Mouse (Mus musculus): ENCODE results near the gene Myo1b. TPM values are rescaled to one million over a fixed set of nuclear protein-coding genes. Genes with fewer than 3 reads are reported as not detected.

The Myo1b gene
- polyA plus RNA-seq, 1 experiment from 2014 or later = 142 TPM

GRCm38 (mm10) chr1:51845264-51846036 is 70.4 kb downstream of the Myo1b start:
- H3K4me1 ChIP-seq (replicated peaks) = peaks cover 9% of the 10 kb centered on the region; the same call in 1 of the 2 replicates
- no peaks in the 10 kb centered on the region for H3K9me3 ChIP-seq
- no peak overlapping the region for H3K27ac ChIP-seq
- no peaks in the 10 kb centered on the region for H3K27me3 ChIP-seq
- no peak overlapping the region for H3K9ac ChIP-seq (replicated peaks)
- H3K4me3 ChIP-seq (replicated peaks) = no peak overlapping the region
- no peak overlapping the region for H3K4me2 ChIP-seq
- H3K36me3 ChIP-seq = no peaks in the 10 kb centered on the region
- WGBS = 82% methylated on average over 2 of the region's 2 CpGs
- no peak for ATAC-seq (ENCODE audit: insufficient number of reproducible peaks, insufficient read depth, low FRiP score, low TSS enrichment, low read depth)

DNA sequence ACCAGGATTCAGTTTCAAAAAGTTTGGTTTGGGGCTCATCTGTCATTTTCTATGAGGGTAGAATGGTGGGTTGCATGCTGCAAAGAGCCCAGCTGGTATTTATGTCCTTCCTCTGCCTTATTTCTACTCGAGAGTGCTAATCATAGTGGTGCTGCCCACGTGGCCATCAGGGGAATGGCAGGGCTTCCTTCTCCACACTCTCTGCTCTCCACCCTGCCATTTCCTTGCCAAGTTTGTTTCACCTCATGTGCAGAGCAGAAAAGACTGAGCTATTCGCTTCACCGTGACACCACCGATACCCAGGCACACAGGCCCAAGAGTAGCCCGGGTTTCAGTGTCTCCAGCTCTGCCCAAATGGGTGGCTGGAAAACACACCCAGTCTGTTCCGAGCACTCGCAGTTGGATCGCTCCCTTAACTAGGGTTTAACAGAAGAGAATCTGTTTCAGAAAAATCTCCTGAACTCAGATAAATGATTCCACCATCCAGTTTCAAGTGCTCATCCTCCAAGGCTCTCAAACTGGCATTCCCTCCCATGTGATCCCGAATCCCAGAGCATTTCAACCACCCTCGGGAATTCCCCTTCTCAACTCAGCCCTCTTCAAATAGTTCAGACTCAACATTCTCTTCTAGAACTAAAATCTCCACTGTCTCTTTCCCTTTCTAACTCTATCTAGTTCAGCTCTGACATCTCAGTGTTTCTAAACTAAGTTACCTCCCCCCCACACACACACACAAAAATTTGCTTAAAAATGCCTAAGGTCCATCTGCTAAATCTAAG is 77.8 kb downstream of the Myo1b start:
- Histone ChIP-seq H3K4me1 (replicated peaks) (peaks cover 34% of the 10 kb centered on the region), H3K4me3 (replicated peaks) (no peak overlapping the region), H3K27ac (peak overlapping the region; percentile 18; the same call in 1 of the 2 replicates), H3K27me3 (no peaks in the 10 kb centered on the region), H3K4me2 (no peak overlapping the region), H3K9ac (replicated peaks) (no peak overlapping the region), H3K9me3 (no peaks in the 10 kb centered on the region), H3K36me3 (peaks cover 18% of the 10 kb centered on the region)
- 72% methylated on average over 11 of the region's 11 CpGs for WGBS
- ATAC-seq (ENCODE audit: insufficient number of reproducible peaks, insufficient read depth, low FRiP score, low TSS enrichment, low read depth) = no peak

GRCm38 (mm10) chr1:51837311-51837710 is 78.6 kb downstream of the Myo1b start:
- peaks cover 25% of the 10 kb centered on the region for H3K36me3 ChIP-seq
- 0 out of 2 replicates have a peak, but pooled peaks cover 4% of the 10 kb centered on the region for H3K9me3 ChIP-seq
- no peak for ATAC-seq (ENCODE audit: insufficient number of reproducible peaks, insufficient read depth, low FRiP score, low TSS enrichment, low read depth)
- peak overlapping the region; percentile 18; the same call in 1 of the 2 replicates for H3K27ac ChIP-seq
- no peak overlapping the region for H3K9ac ChIP-seq (replicated peaks)
- no peak overlapping the region for H3K4me3 ChIP-seq (replicated peaks)
- H3K4me2 ChIP-seq = no peak overlapping the region
- WGBS = 19% methylated on average over 4 of the region's 4 CpGs
- peaks cover 30% of the 10 kb centered on the region for H3K4me1 ChIP-seq (replicated peaks)
- H3K27me3 ChIP-seq = no peaks in the 10 kb centered on the region

- 80% methylated on average over 8 of the region's 8 CpGs for WGBS
- peaks cover 34% of the 10 kb centered on the region for H3K36me3 ChIP-seq
- ATAC-seq (ENCODE audit: insufficient number of reproducible peaks, insufficient read depth, low FRiP score, low TSS enrichment, low read depth) = no peak
Measured at GRCm38 (mm10) chr1:51835795-51836194, 80.1 kb downstream of the Myo1b start.

DNA sequence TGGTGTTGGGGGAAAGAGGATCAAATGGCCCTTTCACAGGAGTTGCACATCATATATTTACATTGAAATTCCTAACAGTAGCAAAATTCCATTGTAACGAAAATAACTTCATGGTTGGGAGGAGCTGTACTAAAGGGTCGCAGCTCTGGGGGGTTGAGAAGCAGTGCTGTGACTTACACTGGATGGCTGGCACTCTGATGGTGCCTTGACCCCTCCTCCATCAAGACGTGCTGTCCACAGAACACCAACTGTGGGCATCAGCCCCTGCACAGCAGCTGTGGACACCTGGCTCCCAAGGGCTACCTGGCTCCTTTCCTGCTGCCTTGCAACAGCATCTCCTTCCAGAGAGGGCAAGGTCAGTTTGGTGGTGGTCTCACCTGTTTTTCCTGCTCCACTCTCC is 81.8 kb downstream of the Myo1b start:
- Histone ChIP-seq H3K36me3 (peaks cover 31% of the 10 kb centered on the region), H3K9me3 (0 out of 2 replicates have a peak, but pooled peaks cover 4% of the 10 kb centered on the region), H3K4me3 (replicated peaks) (no peak overlapping the region), H3K27me3 (no peaks in the 10 kb centered on the region), H3K4me1 (replicated peaks) (peaks cover 21% of the 10 kb centered on the region), H3K4me2 (no peak overlapping the region), H3K9ac (replicated peaks) (no peak overlapping the region), H3K27ac (no peak overlapping the region)
- ATAC-seq (ENCODE audit: insufficient number of reproducible peaks, insufficient read depth, low FRiP score, low TSS enrichment, low read depth) = no peak
- 76% methylated on average over 3 of the region's 3 CpGs for WGBS

More at GRCm38 (mm10) chr1:51835795-51836194, 80.1 kb downstream of the Myo1b start:
- Histone ChIP-seq H3K27me3 (no peaks in the 10 kb centered on the region), H3K4me2 (no peak overlapping the region), H3K9ac (replicated peaks) (no peak overlapping the region), H3K27ac (no peak overlapping the region), H3K4me3 (replicated peaks) (no peak overlapping the region), H3K4me1 (replicated peaks) (peaks cover 24% of the 10 kb centered on the region), H3K9me3 (0 out of 2 replicates have a peak, but pooled peaks cover 4% of the 10 kb centered on the region)

DNA sequence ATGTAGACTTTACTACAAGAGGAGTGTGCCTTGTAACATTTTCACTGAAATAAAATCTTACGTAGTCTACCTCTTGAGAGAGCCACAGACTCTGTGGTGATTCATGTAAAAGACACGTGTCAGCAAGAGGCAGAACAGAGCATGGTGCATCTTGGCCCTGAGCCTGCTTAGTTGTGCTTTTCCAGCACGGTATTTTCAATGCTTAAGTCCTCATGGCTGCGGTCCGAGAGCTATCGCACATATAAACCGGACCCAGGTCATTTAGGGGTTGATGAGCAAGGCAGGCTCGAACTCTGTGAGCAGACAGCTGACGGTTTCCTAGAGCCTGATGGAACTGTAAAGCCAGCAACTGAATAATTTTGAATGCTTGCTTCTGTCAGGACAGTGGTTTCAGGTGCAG is 86.5 kb downstream of the Myo1b start:
- 90% methylated on average over 9 of the region's 9 CpGs for WGBS
- Histone ChIP-seq H3K4me1 (replicated peaks) (no peaks in the 10 kb centered on the region), H3K4me3 (replicated peaks) (no peak overlapping the region), H3K9ac (replicated peaks) (no peak overlapping the region), H3K9me3 (0 out of 2 replicates have a peak, but pooled peaks cover 4% of the 10 kb centered on the region), H3K27ac (no peak overlapping the region), H3K4me2 (no peak overlapping the region), H3K36me3 (peaks cover 38% of the 10 kb centered on the region), H3K27me3 (no peaks in the 10 kb centered on the region)
- no peak for ATAC-seq (ENCODE audit: insufficient number of reproducible peaks, insufficient read depth, low FRiP score, low TSS enrichment, low read depth)

GRCm38 (mm10) chr1:51822531-51822930 is 93.3 kb downstream of the Myo1b start:
- Histone ChIP-seq H3K4me2 (no peak overlapping the region), H3K4me1 (replicated peaks) (peaks cover 15% of the 10 kb centered on the region), H3K9me3 (no peaks in the 10 kb centered on the region), H3K4me3 (replicated peaks) (no peak overlapping the region), H3K27me3 (no peaks in the 10 kb centered on the region), H3K9ac (replicated peaks) (no peak overlapping the region), H3K27ac (peak overlapping the region; percentile 75), H3K36me3 (peaks cover 25% of the 10 kb centered on the region)
- ATAC-seq (ENCODE audit: insufficient number of reproducible peaks, insufficient read depth, low FRiP score, low TSS enrichment, low read depth) = no peak
- WGBS = 80% methylated on average over 4 of the region's 4 CpGs

DNA sequence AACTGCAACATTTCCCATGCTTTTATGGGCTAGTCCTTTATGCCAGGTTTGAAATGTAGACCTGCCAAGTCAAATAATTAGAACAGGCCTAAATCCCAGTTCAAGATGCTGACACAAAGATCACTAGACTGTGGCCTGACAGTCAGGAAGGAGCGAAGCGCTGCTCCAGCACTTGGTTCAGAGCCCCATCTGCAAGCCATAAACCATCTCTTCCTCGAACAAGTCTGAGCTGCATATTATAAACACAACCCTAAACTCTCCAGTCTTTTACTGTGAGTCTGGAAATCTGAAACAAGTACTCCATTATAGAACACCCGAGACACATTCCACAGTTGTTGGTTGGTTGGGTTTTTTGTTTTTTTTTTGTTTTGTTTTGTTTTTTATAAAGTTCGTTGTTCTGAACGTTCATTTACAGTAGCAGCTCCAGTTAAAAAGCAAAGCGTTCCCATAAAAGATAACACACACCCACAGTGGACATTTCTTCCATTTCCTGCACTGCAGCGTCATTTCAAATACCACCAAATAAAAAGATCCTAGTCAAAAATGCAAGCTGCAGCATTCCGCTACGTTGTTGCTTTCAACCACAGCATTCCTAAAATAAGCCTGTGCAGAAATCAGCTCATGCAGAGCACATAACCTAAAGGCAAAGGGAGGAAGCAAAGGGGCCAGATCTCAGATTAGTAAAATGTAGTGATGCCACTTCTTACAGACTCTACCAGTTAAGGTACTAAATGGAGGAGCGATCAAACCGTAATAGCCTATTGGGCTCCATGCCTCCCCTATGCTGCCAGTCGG is 94.0 kb downstream of the Myo1b start:
- Histone ChIP-seq H3K9ac (replicated peaks) (no peak overlapping the region), H3K4me3 (replicated peaks) (no peak overlapping the region), H3K4me1 (replicated peaks) (peaks cover 15% of the 10 kb centered on the region), H3K36me3 (peaks cover 29% of the 10 kb centered on the region), H3K27me3 (no peaks in the 10 kb centered on the region), H3K4me2 (no peak overlapping the region), H3K9me3 (no peaks in the 10 kb centered on the region), H3K27ac (peak overlapping the region; percentile 75)
- WGBS = 58% methylated on average over 13 of the region's 13 CpGs
- no peak for ATAC-seq (ENCODE audit: insufficient number of reproducible peaks, insufficient read depth, low FRiP score, low TSS enrichment, low read depth)

GRCm38 (mm10) chr1:51820520-51820919 is 95.4 kb downstream of the Myo1b start:
- WGBS = 90% methylated on average over 6 of the region's 6 CpGs
- Histone ChIP-seq H3K4me3 (replicated peaks) (no peak overlapping the region), H3K36me3 (peaks cover 38% of the 10 kb centered on the region), H3K27ac (no peak overlapping the region), H3K9me3 (no peaks in the 10 kb centered on the region), H3K9ac (replicated peaks) (no peak overlapping the region), H3K4me2 (no peak overlapping the region), H3K4me1 (replicated peaks) (peaks cover 15% of the 10 kb centered on the region), H3K27me3 (no peaks in the 10 kb centered on the region)
- no peak for ATAC-seq (ENCODE audit: insufficient number of reproducible peaks, insufficient read depth, low FRiP score, low TSS enrichment, low read depth)

DNA sequence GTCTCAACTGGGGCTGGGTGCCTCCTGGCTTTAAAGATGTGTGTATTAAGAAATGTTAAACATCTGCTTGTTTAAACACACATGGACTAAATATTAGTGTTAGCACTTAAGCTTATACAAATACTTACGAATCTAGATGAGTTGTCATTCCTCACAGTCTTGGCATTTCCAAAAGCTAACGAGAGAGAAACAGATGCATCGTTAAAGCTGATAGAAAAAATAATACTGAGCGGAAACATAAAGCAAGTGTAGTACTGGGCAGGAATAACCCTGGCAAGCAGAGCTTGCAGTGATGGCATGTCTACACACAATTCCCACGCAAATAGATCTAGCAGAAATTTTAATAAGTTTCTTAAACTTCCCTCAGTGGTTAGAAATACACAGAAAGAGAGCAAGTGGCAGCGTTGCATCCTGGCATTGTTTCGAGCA is 95.8 kb downstream of the Myo1b start:
- no peaks in the 10 kb centered on the region for H3K9me3 ChIP-seq
- H3K36me3 ChIP-seq = peaks cover 36% of the 10 kb centered on the region
- no peaks in the 10 kb centered on the region for H3K27me3 ChIP-seq
- ATAC-seq (ENCODE audit: insufficient number of reproducible peaks, insufficient read depth, low FRiP score, low TSS enrichment, low read depth) = no peak
- H3K9ac ChIP-seq (replicated peaks) = no peak overlapping the region
- peaks cover 18% of the 10 kb centered on the region for H3K4me1 ChIP-seq (replicated peaks)
- WGBS = 69% methylated on average over 7 of the region's 7 CpGs
- H3K27ac ChIP-seq = no peak overlapping the region
- H3K4me2 ChIP-seq = no peak overlapping the region
- no peak overlapping the region for H3K4me3 ChIP-seq (replicated peaks)

- no peak overlapping the region for H3K27ac ChIP-seq
- H3K27me3 ChIP-seq = no peaks in the 10 kb centered on the region
- no peak overlapping the region for H3K4me2 ChIP-seq
- no peak overlapping the region for H3K9ac ChIP-seq (replicated peaks)
- H3K36me3 ChIP-seq = peaks cover 39% of the 10 kb centered on the region
- H3K9me3 ChIP-seq = no peaks in the 10 kb centered on the region
- no peak for ATAC-seq (ENCODE audit: insufficient number of reproducible peaks, insufficient read depth, low FRiP score, low TSS enrichment, low read depth)
- peaks cover 3% of the 10 kb centered on the region; the same call in 1 of the 2 replicates for H3K4me1 ChIP-seq (replicated peaks)
- 48% methylated on average over 1 of the region's 1 CpGs for WGBS
- H3K4me3 ChIP-seq (replicated peaks) = no peak overlapping the region
Measured at GRCm38 (mm10) chr1:51815636-51816035, 100.2 kb downstream of the Myo1b start.
